Mouse (Mus musculus): ENCODE data around the gene Rec8. TPM values are rescaled to one million over a fixed set of nuclear protein-coding genes. Genes with fewer than 3 reads are reported as not detected.

Gene Rec8
- polyA plus RNA-seq, 1 experiment, result not detected

GRCm38 (mm10) chr14:55641291-55641690, 23.5 kb downstream of the Rec8 start:
- H3K4me2 ChIP-seq (ENCODE audit: low read depth), result no peak overlapping the region
- peak overlapping the region; percentile 81 for H3K4me3 ChIP-seq
- H3K36me3 ChIP-seq (ENCODE audit: control insufficient read depth, insufficient read depth), result peaks cover 6% of the 10 kb centered on the region
- H3K79me2 ChIP-seq (ENCODE audit: control insufficient read depth, insufficient read depth), result peaks cover 50% of the 10 kb centered on the region
- H3ac ChIP-seq (ENCODE audit: control insufficient read depth, insufficient read length), result no peak overlapping the region
- TF ChIP-seq E2F4 (IDR thresholded peaks at IDR 0.05; ENCODE audit: insufficient read depth) (no peak), MYOG (IDR thresholded peaks at IDR 0.05; ENCODE audit: control insufficient read depth in 1 of 3, insufficient read depth in 1 of 3, insufficient read length in 2 of 3, low read depth in 2 of 3) (no peak), POLR2AphosphoS2 (IDR thresholded peaks at IDR 0.05; ENCODE audit: insufficient read length, low read depth) (no peak), POLR2A (IDR thresholded peaks at IDR 0.05; ENCODE audit: insufficient read length, low read depth) (no peak), CEBPB (IDR thresholded peaks at IDR 0.05; ENCODE audit: insufficient read depth, poor library complexity, severe bottlenecking) (no peak)
- H3K27me3 ChIP-seq (ENCODE audit: control insufficient read depth, insufficient read depth, insufficient read length), result no peaks in the 10 kb centered on the region

GRCm38 (mm10) chr14:55642679-55643059, 24.8 kb downstream of the Rec8 start:
- peak overlapping the region; percentile 81 for H3K4me3 ChIP-seq
- H3K36me3 ChIP-seq (ENCODE audit: control insufficient read depth, insufficient read depth), result peaks cover 6% of the 10 kb centered on the region
- H3K4me2 ChIP-seq (ENCODE audit: low read depth), result peak overlapping the region; percentile 96
- no peak for TF ChIP-seq SRF (IDR thresholded peaks at IDR 0.05; ENCODE audit: control insufficient read depth, insufficient read length, low read depth)
- TF ChIP-seq TCF12 (IDR thresholded peaks at IDR 0.05; ENCODE audit: insufficient read depth, poor library complexity, severe bottlenecking), result no peak
- TF ChIP-seq MAX (IDR thresholded peaks at IDR 0.05; ENCODE audit: low read depth), result no peak
- no peak for TF ChIP-seq TCF3 (IDR thresholded peaks at IDR 0.05; ENCODE audit: insufficient read length, low read depth)
- no peak for TF ChIP-seq CEBPB (IDR thresholded peaks at IDR 0.05; ENCODE audit: insufficient read depth, poor library complexity, severe bottlenecking)
- TF ChIP-seq REST (IDR thresholded peaks at IDR 0.05; ENCODE audit: insufficient read depth, insufficient read length), result no peak
- TF ChIP-seq E2F4 (IDR thresholded peaks at IDR 0.05; ENCODE audit: insufficient read depth), result no peak
- no peak for TF ChIP-seq USF1 (IDR thresholded peaks at IDR 0.05; ENCODE audit: low read depth)
- TF ChIP-seq MYOD1 (IDR thresholded peaks at IDR 0.05; ENCODE audit: control insufficient read depth in 1 of 3, insufficient read length in 2 of 3, low read depth in 2 of 3), result no peak
- no peak for TF ChIP-seq MYOG (IDR thresholded peaks at IDR 0.05; ENCODE audit: control insufficient read depth in 1 of 3, insufficient read depth in 1 of 3, insufficient read length in 2 of 3, low read depth in 2 of 3)
- TF ChIP-seq POLR2AphosphoS2 (IDR thresholded peaks at IDR 0.05; ENCODE audit: insufficient read length, low read depth), result no peak
- no peak for TF ChIP-seq POLR2A (IDR thresholded peaks at IDR 0.05; ENCODE audit: insufficient read length, low read depth)
- H3K27me3 ChIP-seq (ENCODE audit: control insufficient read depth, insufficient read depth, insufficient read length), result no peaks in the 10 kb centered on the region
- H3K79me2 ChIP-seq (ENCODE audit: control insufficient read depth, insufficient read depth), result peaks cover 50% of the 10 kb centered on the region
- peak overlapping the region; percentile 73 for H3ac ChIP-seq (ENCODE audit: control insufficient read depth, insufficient read length)

GRCm38 (mm10) chr14:55643060-55643907, 25.4 kb downstream of the Rec8 start, which contains the start of gene Tm9sf1:
Gene Tm9sf1, minus strand, starts transcription at chr14:55643806.
- Histone ChIP-seq H3K4me2 (ENCODE audit: low read depth) (peak within 1 kb of the TSS; percentile 96), H3K79me2 (ENCODE audit: control insufficient read depth, insufficient read depth) (peaks cover 50% of the 10 kb centered on the region), H3K4me3 (peak within 1 kb of the TSS; percentile 81), H3K27me3 (ENCODE audit: control insufficient read depth, insufficient read depth, insufficient read length) (no peaks in the 10 kb centered on the region), H3ac (ENCODE audit: control insufficient read depth, insufficient read length) (peak within 1 kb of the TSS; percentile 73), H3K36me3 (ENCODE audit: control insufficient read depth, insufficient read depth) (peaks cover 6% of the 10 kb centered on the region)
- TF ChIP-seq POLR2A (IDR thresholded peaks at IDR 0.05; ENCODE audit: insufficient read length, low read depth) (peak; percentile 55), SRF (IDR thresholded peaks at IDR 0.05; ENCODE audit: control insufficient read depth, insufficient read length, low read depth) (no peak), POLR2AphosphoS2 (IDR thresholded peaks at IDR 0.05; ENCODE audit: insufficient read length, low read depth) (peak; percentile 49), MAX (IDR thresholded peaks at IDR 0.05; ENCODE audit: low read depth) (peak; percentile 87), E2F4 (IDR thresholded peaks at IDR 0.05; ENCODE audit: insufficient read depth) (peak; percentile 76), USF1 (IDR thresholded peaks at IDR 0.05; ENCODE audit: low read depth) (no peak), MYOG (IDR thresholded peaks at IDR 0.05; ENCODE audit: control insufficient read depth in 1 of 3, insufficient read depth in 1 of 3, insufficient read length in 2 of 3, low read depth in 2 of 3) (peak in 2 of 3 experiments; percentile 1 to 25), MYOD1 (IDR thresholded peaks at IDR 0.05; ENCODE audit: control insufficient read depth in 1 of 3, insufficient read length in 2 of 3, low read depth in 2 of 3) (peak in 2 of 3 experiments; percentile 4 to 48)

- H3K36me3 ChIP-seq (ENCODE audit: control insufficient read depth, insufficient read depth), result peaks cover under 1% of the 10 kb centered on the region
These were observed 26.5 kb downstream of the Rec8 start for GRCm38 (mm10) chr14:55644261-55644888.

More at GRCm38 (mm10) chr14:55644261-55644888, 26.5 kb downstream of the Rec8 start:
- Histone ChIP-seq H3K79me2 (ENCODE audit: control insufficient read depth, insufficient read depth) (peaks cover 50% of the 10 kb centered on the region), H3K27me3 (ENCODE audit: control insufficient read depth, insufficient read depth, insufficient read length) (no peaks in the 10 kb centered on the region), H3K4me2 (ENCODE audit: low read depth) (peak overlapping the region; percentile 79), H3ac (ENCODE audit: control insufficient read depth, insufficient read length) (peak overlapping the region; percentile 73), H3K4me3 (peak overlapping the region; percentile 81)
- TF ChIP-seq CEBPB (IDR thresholded peaks at IDR 0.05; ENCODE audit: insufficient read depth, poor library complexity, severe bottlenecking) (no peak), MYOG (IDR thresholded peaks at IDR 0.05; ENCODE audit: control insufficient read depth in 1 of 3, insufficient read depth in 1 of 3, insufficient read length in 2 of 3, low read depth in 2 of 3) (no peak), TCF12 (IDR thresholded peaks at IDR 0.05; ENCODE audit: insufficient read depth, poor library complexity, severe bottlenecking) (no peak), POLR2AphosphoS2 (IDR thresholded peaks at IDR 0.05; ENCODE audit: insufficient read length, low read depth) (no peak), TCF3 (IDR thresholded peaks at IDR 0.05; ENCODE audit: insufficient read length, low read depth) (no peak), MAX (IDR thresholded peaks at IDR 0.05; ENCODE audit: low read depth) (no peak), POLR2A (IDR thresholded peaks at IDR 0.05; ENCODE audit: insufficient read length, low read depth) (no peak), E2F4 (IDR thresholded peaks at IDR 0.05; ENCODE audit: insufficient read depth) (no peak), SRF (IDR thresholded peaks at IDR 0.05; ENCODE audit: control insufficient read depth, insufficient read length, low read depth) (no peak), REST (IDR thresholded peaks at IDR 0.05; ENCODE audit: insufficient read depth, insufficient read length) (no peak), USF1 (IDR thresholded peaks at IDR 0.05; ENCODE audit: low read depth) (no peak), MYOD1 (IDR thresholded peaks at IDR 0.05; ENCODE audit: control insufficient read depth in 1 of 3, insufficient read length in 2 of 3, low read depth in 2 of 3) (no peak)
